Mouse (Mus musculus) lung, postnatal 0 days (tissue): Measurements from ENCODE around the gene Syde1.
"Not testable (repeated sequence)": the region's sequence is repeated elsewhere in the genome, so short reads cannot be mapped to it uniquely, and the experiment has no call there.

Source experiments
- CTCF ChIP-seq: IDR thresholded peaks from 2 replicates; pipeline ENCODE4 v1.5.1; 2016; ENCODE audit warnings: antibody characterized with exemption, mild to moderate bottlenecking
- EP300 ChIP-seq: IDR thresholded peaks from 2 replicates; pipeline ENCODE4 v1.6.1; 2016; ENCODE audit warnings: antibody characterized with exemption, mild to moderate bottlenecking, control low read depth

GRCm38 (mm10) chr10:78623143-78623542 lies 31.4 kb upstream of the Syde1 start:
- not testable (repeated sequence) for TF ChIP-seq CTCF, EP300
